Mouse (Mus musculus): ENCODE results near the gene Gm21028.
"Not testable (repeated sequence)": the region's sequence is repeated elsewhere in the genome, so short reads cannot be mapped to it uniquely, and the experiment has no call there.

Gm21028 gene

DNA sequence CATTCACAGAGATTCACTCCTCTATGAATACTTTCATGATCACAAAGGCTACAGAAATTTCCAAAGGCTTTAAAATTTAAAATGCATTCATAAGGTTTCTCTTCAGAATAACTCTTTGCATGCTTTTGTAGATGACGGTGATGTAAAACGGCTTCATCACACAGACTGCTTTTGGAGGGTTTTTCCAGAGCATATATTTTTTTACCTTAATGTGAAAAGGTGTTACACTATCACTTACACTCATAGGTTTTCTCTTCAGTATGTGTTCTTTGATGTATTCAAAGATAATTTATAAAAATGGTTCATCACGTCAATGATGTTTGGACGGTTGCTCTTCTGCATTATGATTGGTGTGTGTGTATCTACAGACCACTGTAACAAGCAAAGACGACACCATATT is at the start of gene Gm21028:
Gene Gm21028 (minus strand): TSS at position 101 of the 400 bp plus-strand sequence.
- no peak for DNase-seq

DNA sequence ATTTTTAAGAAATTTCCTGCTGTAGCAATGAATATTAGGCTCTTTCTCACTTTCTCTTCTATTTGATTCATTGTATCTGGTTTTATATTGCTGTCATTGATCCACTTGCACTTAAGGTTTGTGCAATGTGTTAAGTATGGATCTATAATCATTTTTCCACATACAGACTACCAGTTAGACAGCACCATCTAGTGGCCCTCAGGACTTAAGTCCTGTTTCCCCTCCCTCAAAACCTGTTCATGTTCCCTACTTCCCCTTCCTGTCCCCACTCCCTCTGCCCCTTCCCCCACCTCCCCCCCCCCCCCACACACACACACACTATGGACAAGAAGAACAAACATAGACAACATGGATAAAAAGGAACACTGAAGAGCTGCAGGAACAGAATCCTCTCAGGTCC is 17.3 kb upstream of the Gm21028 start:
- DNase-seq, result not testable (repeated sequence)

DNA sequence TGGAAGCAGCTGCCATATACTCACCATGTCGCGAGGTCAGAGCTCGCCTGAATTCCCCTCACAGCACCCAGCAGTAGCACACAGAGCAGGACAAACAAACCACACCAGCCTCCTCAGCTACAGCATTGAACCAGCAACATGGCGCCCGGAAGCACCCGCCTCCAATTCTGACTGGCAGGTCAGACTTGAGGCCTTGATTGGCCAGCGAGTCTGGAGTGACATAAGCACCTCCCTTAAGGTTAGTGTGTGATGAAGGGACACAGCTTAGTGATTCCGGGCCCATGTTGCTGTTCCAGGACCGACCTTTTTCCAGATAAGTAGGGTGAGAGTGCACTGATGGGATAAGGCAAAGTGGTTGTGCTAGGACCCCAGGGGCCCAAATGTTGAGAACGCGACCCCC is 14.0 kb upstream of the Gm21028 start, which contains the start of gene Zfp977:
Gene Zfp977 (minus strand): TSS at position 135 of the 400 bp plus-strand sequence.
- DNase-seq, result not testable (repeated sequence)

DNA sequence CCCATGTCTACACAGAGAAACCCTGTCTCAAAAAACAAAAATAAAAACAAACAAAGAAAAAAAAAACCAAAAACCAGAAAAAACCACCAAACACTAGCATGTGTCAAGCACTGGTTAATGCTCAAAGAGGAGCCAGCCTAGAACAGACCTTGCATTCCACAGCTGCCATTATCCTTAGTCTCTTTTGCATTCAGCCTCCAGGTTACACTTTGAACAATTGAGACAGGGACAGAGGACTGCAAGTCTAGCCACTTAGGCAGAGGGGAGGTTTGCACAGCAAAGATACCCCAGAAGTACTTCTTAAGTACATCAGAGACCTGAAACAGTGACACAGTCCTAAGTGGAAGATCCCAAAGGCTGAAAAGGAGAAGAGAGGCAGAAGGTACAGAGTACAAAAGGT is 12.9 kb upstream of the Gm21028 start:
- not testable (repeated sequence) for DNase-seq

DNA sequence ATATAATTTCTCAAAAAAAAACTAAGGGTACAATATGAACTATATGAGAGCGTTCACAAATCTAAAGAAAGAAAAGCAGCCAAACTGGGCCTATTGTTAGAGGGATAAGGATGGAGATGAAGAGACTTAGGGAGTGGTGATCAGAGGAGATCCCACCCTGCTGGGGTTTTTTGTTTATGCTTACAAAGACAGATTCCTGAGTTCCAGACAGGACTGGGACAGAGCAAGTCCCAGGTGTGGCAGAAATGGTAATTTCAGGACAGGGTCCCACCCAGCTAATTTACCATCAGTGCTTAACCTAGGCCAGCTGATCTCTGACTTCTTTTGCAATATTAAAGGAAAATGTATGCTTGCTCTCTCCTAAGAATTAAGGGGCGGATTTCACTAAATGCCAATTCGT is 26.6 kb downstream of the Gm21028 start:
- no peak for DNase-seq

All from cerebellum, adult 9-10 months (tissue).